Mouse (Mus musculus) hindbrain, embryonic 11.5 days (tissue): ENCODE results near the gene Neurl1a. TPM values are rescaled to one million over a fixed set of nuclear protein-coding genes. Genes with fewer than 3 reads are reported as not detected.

Source experiments
- ATAC-seq: fragments of 200-750 bp; cut with Nextera tagmentation; 2 replicates; pipeline ENCODE4 v1.8.0; 2017; ENCODE audit warnings: mild to moderate bottlenecking, moderate TSS enrichment, moderate library complexity; ENCODE audit not compliant: low FRiP score
- DNase-seq: peaks from one replicate; pipeline ENCODE4 v3.0.0-alpha.2; 2015; ENCODE audit warnings: low spot score
- H3K27ac ChIP-seq: fragments of 300-500 bp; sonication (generic); 2 replicates; pipeline ENCODE4 v1.5.1; 2014; ENCODE audit warnings: mild to moderate bottlenecking, low read depth, low read length
- H3K27me3 ChIP-seq: fragments of 300-500 bp; sonication (generic); 2 replicates; pipeline ENCODE4 v1.6.1; 2014; ENCODE audit warnings: mild to moderate bottlenecking, low read length, moderate library complexity, mixed read lengths; ENCODE audit not compliant: control insufficient read depth, insufficient read depth
- H3K36me3 ChIP-seq: fragments of 300-500 bp; sonication (generic); 2 replicates; pipeline ENCODE4 v1.6.1; 2014; ENCODE audit warnings: mild to moderate bottlenecking, low read length, moderate library complexity, mixed read lengths; ENCODE audit not compliant: control insufficient read depth, insufficient read depth
- H3K4me1 ChIP-seq: fragments of 300-500 bp; sonication (generic); replicated peaks from 2 replicates; pipeline ENCODE4 v1.6.1; 2014; ENCODE audit warnings: low read length, mixed read lengths; ENCODE audit not compliant: control insufficient read depth, insufficient read depth
- H3K4me2 ChIP-seq: fragments of 300-500 bp; sonication (generic); replicated peaks from 2 replicates; pipeline ENCODE4 v1.6.1; 2014; ENCODE audit warnings: mild to moderate bottlenecking, low read depth, low read length
- H3K4me3 ChIP-seq: fragments of 300-500 bp; sonication (generic); 2 replicates; pipeline ENCODE4 v1.5.1; 2014; ENCODE audit warnings: low read depth, low read length
- H3K9ac ChIP-seq: fragments of 300-500 bp; sonication (generic); 2 replicates; pipeline ENCODE4 v1.6.1; 2014; ENCODE audit warnings: low read depth, low read length
- H3K9me3 ChIP-seq: fragments of 300-500 bp; sonication (generic); 2 replicates; pipeline ENCODE4 v1.6.1; 2016; ENCODE audit warnings: low read length; ENCODE audit not compliant: control insufficient read depth
- WGBS: fragments of 180-500 bp; shearing (Covaris S2); extraction: QIAGEN DNeasy Blood & Tissue Kit; methylation state at CpG from one replicate; pipeline ENCODE4 v1.1.7; 2014; 5-methylcytosine and 5-hydroxymethylcytosine counted together
- polyA plus RNA-seq: library from polyadenylated mRNA; unstranded; fragments of >200 nt; fragmentation: Nextera tagmentation; extraction: Ambion mirVana; gene quantifications from 2 replicates; pipeline ENCODE4 v1.2.1, GENCODE M21; 2014

The Neurl1a gene
- polyA plus RNA-seq, 1 experiment from 2014 or later, result 3.4 TPM

GRCm38 (mm10) chr19:47250931-47251330, 72.3 kb downstream of the Neurl1a start:
- ATAC-seq, result no peak
- H3K27me3 ChIP-seq, result peaks cover 30% of the 10 kb centered on the region
- no peaks in the 10 kb centered on the region for H3K4me1 ChIP-seq
- H3K9me3 ChIP-seq, result no peaks in the 10 kb centered on the region
- whole genome bisulfite sequencing, result 46% methylated on average over 6 of the region's 6 CpGs
- H3K36me3 ChIP-seq, result no peaks in the 10 kb centered on the region
- no peak overlapping the region for H3K9ac ChIP-seq
- H3K4me2 ChIP-seq, result no peak overlapping the region
- no peak overlapping the region for H3K4me3 ChIP-seq
- no peak for DNase-seq
- H3K27ac ChIP-seq, result no peak overlapping the region

- DNase-seq (peak; percentile 55), ATAC-seq (no peak; the same call in 1 of the 2 replicates)
- Histone ChIP-seq H3K9me3 (no peaks in the 10 kb centered on the region), H3K36me3 (no peaks in the 10 kb centered on the region), H3K9ac (peak overlapping the region; percentile 4; the same call in 1 of the 2 replicates), H3K27ac (no peak overlapping the region), H3K4me1 (no peaks in the 10 kb centered on the region), H3K27me3 (peaks cover 30% of the 10 kb centered on the region), H3K4me2 (peak overlapping the region; percentile 56), H3K4me3 (peak overlapping the region; percentile 24)
- 3% methylated on average over 87 of the region's 90 CpGs for WGBS
Measured at GRCm38 (mm10) chr19:47253053-47253628, 74.5 kb downstream of the Neurl1a start.

GRCm38 (mm10) chr19:47255036-47255435, 76.4 kb downstream of the Neurl1a start:
- Histone ChIP-seq H3K27me3 (peaks cover 30% of the 10 kb centered on the region), H3K4me3 (no peak overlapping the region), H3K27ac (no peak overlapping the region), H3K36me3 (no peaks in the 10 kb centered on the region), H3K4me1 (no peaks in the 10 kb centered on the region), H3K9ac (no peak overlapping the region), H3K9me3 (no peaks in the 10 kb centered on the region), H3K4me2 (no peak overlapping the region)
- ATAC-seq, result no peak
- DNase-seq, result no peak
- WGBS, result 83% methylated on average over 2 of the region's 2 CpGs

- WGBS, result 78% methylated on average over 6 of the region's 6 CpGs
- Histone ChIP-seq H3K27me3 (peaks cover 30% of the 10 kb centered on the region), H3K4me1 (no peaks in the 10 kb centered on the region), H3K9me3 (no peaks in the 10 kb centered on the region), H3K4me3 (no peak overlapping the region), H3K36me3 (no peaks in the 10 kb centered on the region), H3K9ac (no peak overlapping the region), H3K27ac (no peak overlapping the region), H3K4me2 (no peak overlapping the region)
- ATAC-seq (no peak), DNase-seq (no peak)
Measured at GRCm38 (mm10) chr19:47255919-47256318, 77.3 kb downstream of the Neurl1a start.

- Histone ChIP-seq H3K9me3 (no peaks in the 10 kb centered on the region), H3K36me3 (no peaks in the 10 kb centered on the region), H3K4me1 (no peaks in the 10 kb centered on the region), H3K9ac (no peak overlapping the region), H3K4me3 (no peak overlapping the region), H3K27ac (no peak overlapping the region), H3K27me3 (no peaks in the 10 kb centered on the region), H3K4me2 (no peak overlapping the region)
- peak; percentile 77 for DNase-seq
- peak; percentile 65 for ATAC-seq
- 4% methylated on average over 5 of the region's 5 CpGs for WGBS
Measured at GRCm38 (mm10) chr19:47259581-47259980, 81.0 kb downstream of the Neurl1a start.

- 85% methylated on average over 8 of the region's 8 CpGs for WGBS
- H3K9me3 ChIP-seq, result no peaks in the 10 kb centered on the region
- no peak for ATAC-seq
Measured at GRCm38 (mm10) chr19:47261196-47261595, 82.6 kb downstream of the Neurl1a start.

GRCm38 (mm10) chr19:47263621-47264020, 85.0 kb downstream of the Neurl1a start:
- no peak overlapping the region for H3K4me3 ChIP-seq
- H3K27ac ChIP-seq, result no peak overlapping the region
- peaks cover 7% of the 10 kb centered on the region; the same call in 1 of the 2 replicates for H3K36me3 ChIP-seq
- H3K9me3 ChIP-seq, result no peaks in the 10 kb centered on the region
- DNase-seq, result no peak
- H3K27me3 ChIP-seq, result no peaks in the 10 kb centered on the region
- H3K4me2 ChIP-seq, result no peak overlapping the region
- 94% methylated on average over 8 of the region's 8 CpGs for WGBS
- no peaks in the 10 kb centered on the region for H3K4me1 ChIP-seq
- no peak for ATAC-seq
- no peak overlapping the region for H3K9ac ChIP-seq

More at GRCm38 (mm10) chr19:47261196-47261595, 82.6 kb downstream of the Neurl1a start:
- H3K27me3 ChIP-seq, result no peaks in the 10 kb centered on the region
- H3K36me3 ChIP-seq, result no peaks in the 10 kb centered on the region
- no peaks in the 10 kb centered on the region for H3K4me1 ChIP-seq
- H3K27ac ChIP-seq, result no peak overlapping the region
- H3K4me2 ChIP-seq, result no peak overlapping the region
- no peak overlapping the region for H3K4me3 ChIP-seq
- no peak for DNase-seq
- H3K9ac ChIP-seq, result no peak overlapping the region

- peak; percentile 84 for DNase-seq
- no peak overlapping the region for H3K4me2 ChIP-seq
- H3K36me3 ChIP-seq, result peaks cover 7% of the 10 kb centered on the region; the same call in 1 of the 2 replicates
- ATAC-seq, result peak; percentile 65
- no peaks in the 10 kb centered on the region for H3K27me3 ChIP-seq
- no peak overlapping the region for H3K4me3 ChIP-seq
- H3K9ac ChIP-seq, result no peak overlapping the region
- no peak overlapping the region for H3K27ac ChIP-seq
- 53% methylated on average over 11 of the region's 11 CpGs for WGBS
- no peaks in the 10 kb centered on the region for H3K4me1 ChIP-seq
- no peaks in the 10 kb centered on the region for H3K9me3 ChIP-seq
Measured at GRCm38 (mm10) chr19:47264322-47265092, 85.9 kb downstream of the Neurl1a start.
